Mouse (Mus musculus) myocyte (in vitro differentiated cells): ENCODE measurements around the gene Mbnl2.

ENCODE experiments used
- E2F4 ChIP-seq: IDR thresholded peaks from one replicate; pipeline ENCODE4 v1.6.1; 2011; ENCODE audit warnings: mild to moderate bottlenecking, control low read depth, moderate library complexity; ENCODE audit not compliant: insufficient read depth
- MAX ChIP-seq: IDR thresholded peaks from one replicate; pipeline ENCODE4 v1.6.1; 2011; ENCODE audit warnings: low read depth, mild to moderate bottlenecking, control low read depth
- MYOD1 ChIP-seq, 3 experiments: IDR thresholded peaks; one replicate each; pipeline ENCODE4 v1.6.1; 2011; ENCODE audit warnings: control low read depth in 2 of 3, low read depth in 2 of 3, mild to moderate bottlenecking in 2 of 3, moderate library complexity in 1 of 3; ENCODE audit not compliant: insufficient read length in 2 of 3, control insufficient read depth in 1 of 3
- POLR2A ChIP-seq: IDR thresholded peaks from one replicate; pipeline ENCODE4 v1.6.1; 2011; ENCODE audit warnings: low read depth, mild to moderate bottlenecking, control low read depth, moderate library complexity; ENCODE audit not compliant: insufficient read length
- USF1 ChIP-seq: IDR thresholded peaks from one replicate; pipeline ENCODE4 v1.6.1; 2011; ENCODE audit warnings: low read depth, mild to moderate bottlenecking, control low read depth, moderate library complexity

GRCm38 (mm10) chr14:120384615-120385014 lies 109.1 kb downstream of the Mbnl2 start:
- TF ChIP-seq POLR2A (no peak), USF1 (no peak), MYOD1 (IDR thresholded peaks at IDR 0.05; ENCODE audit: control insufficient read depth in 1 of 3, insufficient read length in 2 of 3, low read depth in 2 of 3) (no peak), E2F4 (no peak), MAX (no peak)
